Mouse (Mus musculus) thymus, postnatal 10 days (tissue): ENCODE measurements around the gene Hist2h2ac.

Source experiments
- DNase-seq, 2 experiments: peaks; one replicate each; pipeline ENCODE4 v3.0.0; 2021; ENCODE audit warnings: low spot score in 2 of 2

Gene Hist2h2ac

DNA sequence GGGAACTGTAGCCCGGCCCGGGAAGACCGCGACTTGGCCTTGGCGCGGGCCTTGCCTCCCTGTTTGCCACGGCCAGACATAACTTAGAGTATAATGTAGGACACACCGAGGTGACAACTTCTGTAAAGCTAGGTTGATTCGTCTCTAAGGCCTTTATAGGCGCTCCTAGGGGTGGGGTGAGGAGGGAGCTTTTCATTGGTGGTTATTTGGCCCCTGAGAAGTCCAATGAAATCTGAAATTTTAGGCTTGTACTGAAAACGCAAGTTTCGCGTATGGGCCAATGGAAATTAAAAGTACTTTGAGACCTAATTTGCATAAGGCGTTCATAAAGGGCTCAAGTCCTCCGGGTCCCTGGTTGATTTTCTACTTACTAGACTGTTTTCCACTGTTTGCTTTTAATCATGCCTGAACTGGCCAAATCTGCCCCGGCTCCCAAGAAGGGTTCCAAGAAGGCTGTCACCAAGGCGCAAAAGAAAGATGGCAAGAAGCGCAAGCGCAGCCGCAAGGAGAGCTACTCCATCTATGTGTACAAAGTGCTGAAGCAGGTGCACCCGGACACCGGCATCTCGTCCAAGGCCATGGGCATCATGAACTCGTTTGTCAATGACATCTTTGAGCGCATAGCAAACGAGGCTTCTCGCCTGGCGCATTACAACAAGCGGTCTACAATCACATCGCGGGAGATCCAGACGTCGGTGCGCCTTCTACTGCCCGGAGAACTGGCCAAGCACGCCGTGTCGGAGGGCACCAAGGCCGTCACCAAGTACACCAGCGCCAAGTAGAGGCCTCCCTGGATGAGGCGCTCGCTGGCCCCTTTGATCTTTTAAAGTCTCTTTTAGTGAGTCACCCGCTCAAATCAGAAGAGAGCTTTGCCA lies at the start of gene Hist2h2ac, which contains the start of gene Hist2h2be:
Gene Hist2h2ac (minus strand): TSS at position 116 of the 875 bp plus-strand sequence.
Gene Hist2h2be (plus strand): TSS at position 355 of the 875 bp plus-strand sequence.
- peak; percentile 91 for DNase-seq

GRCm38 (mm10) chr3:96269511-96270474 lies 49.1 kb upstream of the Hist2h2ac start, which contains the start of gene Hist2h2bb:
TSS of gene Hist2h2bb (plus strand) at chr3:96269752.
- DNase-seq = peak; percentile 89 to 93

DNA sequence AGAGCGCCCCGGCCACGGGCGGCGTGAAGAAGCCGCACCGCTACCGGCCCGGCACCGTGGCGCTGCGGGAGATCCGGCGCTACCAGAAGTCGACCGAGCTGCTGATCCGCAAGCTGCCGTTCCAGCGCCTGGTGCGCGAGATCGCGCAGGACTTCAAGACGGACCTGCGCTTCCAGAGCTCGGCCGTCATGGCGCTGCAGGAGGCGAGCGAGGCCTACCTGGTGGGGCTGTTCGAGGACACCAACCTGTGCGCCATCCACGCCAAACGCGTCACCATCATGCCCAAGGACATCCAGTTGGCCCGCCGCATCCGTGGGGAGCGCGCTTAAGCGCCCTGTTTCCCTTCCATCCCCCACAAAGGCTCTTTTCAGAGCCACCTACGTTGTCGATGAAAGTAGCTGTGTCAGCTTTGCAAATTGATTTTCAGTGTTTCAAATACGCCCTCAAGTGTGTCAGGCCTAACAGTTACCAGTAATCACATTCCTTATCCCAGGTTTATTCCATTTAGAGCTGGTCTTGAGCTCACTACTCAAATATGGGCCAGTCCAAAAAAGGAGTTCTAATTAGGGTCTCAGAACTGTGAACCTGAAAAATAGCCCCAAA lies 48.2 kb upstream of the Hist2h2ac start:
- peak in 1 of 2 experiments; percentile 31 for DNase-seq

DNA sequence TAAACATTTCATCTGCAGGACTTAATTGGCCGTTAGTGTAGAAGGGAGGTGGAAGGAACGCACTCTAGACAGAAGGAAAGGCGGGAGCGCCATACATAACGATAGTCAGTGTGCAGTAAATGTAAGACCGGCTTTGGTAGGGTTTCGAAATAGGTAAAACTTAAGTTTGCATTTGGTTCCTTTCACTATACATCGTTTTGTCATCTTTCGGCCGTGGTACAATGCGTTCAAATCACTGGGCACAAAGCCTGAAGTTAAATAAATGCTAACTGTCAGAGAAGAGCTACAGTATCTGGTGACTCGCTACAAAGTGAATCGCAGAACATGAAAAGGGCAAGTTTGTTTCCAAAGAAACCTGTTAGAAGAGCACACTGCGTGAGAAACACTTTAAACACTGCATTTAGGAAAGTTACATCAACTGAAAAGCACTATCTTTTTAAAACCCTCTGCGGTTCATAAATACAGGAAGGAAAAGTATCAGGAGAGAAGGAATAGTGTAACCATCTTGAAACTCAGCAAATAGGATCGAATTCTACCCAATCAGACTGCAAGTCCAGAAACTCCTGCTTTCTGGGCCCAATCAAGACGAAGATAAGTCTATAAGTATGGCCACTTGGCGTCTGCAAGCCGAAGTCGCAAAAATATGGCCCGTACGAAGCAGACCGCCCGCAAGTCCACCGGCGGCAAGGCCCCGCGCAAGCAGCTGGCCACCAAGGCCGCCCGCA lies 47.5 kb upstream of the Hist2h2ac start, which contains the start of gene Hist2h3b:
Gene Hist2h3b (plus strand): TSS at position 604 of the 725 bp plus-strand sequence.
- peak; percentile 77 to 84 for DNase-seq

DNA sequence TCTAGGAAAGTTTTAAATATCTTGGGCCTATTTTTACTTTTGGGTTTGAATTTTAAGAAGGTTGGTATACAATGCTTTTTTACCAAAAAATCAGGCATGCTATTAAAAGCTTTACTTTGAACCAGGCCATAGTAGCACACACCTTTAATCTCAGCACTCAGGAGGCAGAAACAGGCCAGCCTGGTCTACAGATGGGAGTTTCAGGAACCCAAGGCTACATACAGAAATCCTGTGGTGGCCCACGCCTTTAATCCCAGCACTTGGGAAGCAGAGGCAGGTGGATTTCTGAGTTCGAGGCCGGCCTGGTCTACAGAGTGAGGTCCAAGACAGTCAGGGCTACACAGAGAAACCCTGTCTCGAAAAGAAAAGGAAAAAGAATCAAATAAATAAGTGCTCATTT lies 46.9 kb upstream of the Hist2h2ac start:
- DNase-seq = no peak

- DNase-seq = no peak
These were observed 45.5 kb upstream of the Hist2h2ac start for GRCm38 (mm10) chr3:96266132-96266710.

- DNase-seq = no peak
These were observed 43.8 kb upstream of the Hist2h2ac start for GRCm38 (mm10) chr3:96264404-96264949.

DNA sequence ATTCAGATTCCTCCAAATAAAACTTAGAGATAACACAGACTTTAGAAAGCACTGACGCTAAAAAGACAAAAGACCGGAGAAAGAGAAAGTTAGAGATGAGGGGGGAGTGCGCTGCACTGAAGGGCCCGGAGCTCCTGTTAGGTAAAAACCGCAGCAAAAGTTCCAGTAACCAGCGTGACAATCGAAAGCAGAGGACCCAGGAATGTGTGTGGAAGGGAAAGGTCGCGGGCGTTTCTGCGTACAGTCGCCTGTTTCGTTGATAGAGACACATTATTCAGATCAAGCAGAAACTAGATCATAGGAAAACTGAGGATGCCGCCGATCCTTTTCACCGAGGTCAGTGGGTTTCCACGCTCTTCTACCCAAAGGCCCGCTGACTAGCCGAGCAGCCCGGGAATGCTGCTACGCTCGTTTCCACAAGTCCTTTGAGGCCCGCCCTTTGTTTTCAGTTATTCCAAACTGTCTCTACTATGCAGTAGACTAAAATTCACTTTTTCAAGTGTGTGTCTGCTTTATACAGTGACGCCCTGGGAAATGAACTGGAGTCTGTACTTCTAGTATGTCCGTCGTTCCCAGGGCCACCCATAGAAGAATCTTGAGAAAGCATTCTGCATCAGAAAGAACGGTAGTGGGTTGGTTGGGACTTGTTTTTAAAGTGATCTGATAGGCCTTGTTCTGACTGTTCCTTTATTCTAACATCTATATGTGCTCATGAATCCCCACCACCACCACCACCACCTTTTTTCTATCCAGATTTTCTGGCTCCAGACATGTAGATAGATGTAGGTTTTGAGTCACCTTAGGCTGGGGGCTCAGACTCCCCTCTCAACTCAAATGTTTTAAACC lies 43.1 kb upstream of the Hist2h2ac start:
- DNase-seq = peak; percentile 40 to 45

GRCm38 (mm10) chr3:96262979-96263550 lies 42.4 kb upstream of the Hist2h2ac start, which contains the start of gene Hist2h4:
TSS of gene Hist2h4 (minus strand) at chr3:96263311.
- peak; percentile 91 to 94 for DNase-seq

DNA sequence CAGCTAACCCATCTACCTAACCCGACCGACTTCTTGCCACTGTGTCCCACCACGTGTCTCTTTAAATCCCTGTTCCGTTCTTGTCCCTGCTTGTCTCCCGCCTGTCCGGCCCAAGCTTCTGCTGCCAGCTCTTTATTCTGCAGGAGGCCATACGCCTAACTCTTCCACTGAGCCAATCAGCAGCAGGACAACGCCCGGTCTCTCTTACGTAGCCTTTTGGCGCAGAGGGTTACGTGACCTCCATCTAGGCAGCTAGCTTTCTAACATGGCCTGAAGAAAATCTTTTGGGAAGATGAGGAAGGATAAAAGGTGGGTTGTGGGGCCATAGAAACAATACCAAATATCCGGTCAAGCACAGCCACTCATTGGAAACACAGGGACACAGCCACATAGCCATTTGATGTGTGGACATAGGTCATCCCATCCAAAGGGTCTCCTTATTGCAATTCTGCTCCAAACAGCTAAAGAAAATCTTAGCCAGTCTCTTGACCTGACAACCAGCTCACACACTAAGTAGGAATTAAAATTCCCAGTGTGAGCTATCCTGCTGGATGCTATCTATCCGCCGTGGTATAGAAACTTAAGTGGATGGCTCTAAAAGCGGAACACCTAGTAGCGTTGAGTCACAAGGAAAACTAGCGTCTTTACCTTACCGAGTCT lies 41.7 kb upstream of the Hist2h2ac start:
- peak; percentile 36 to 42 for DNase-seq

- no peak for DNase-seq
These were observed 40.9 kb upstream of the Hist2h2ac start for GRCm38 (mm10) chr3:96261623-96262022.

GRCm38 (mm10) chr3:96260220-96260619 lies 39.5 kb upstream of the Hist2h2ac start:
- DNase-seq = no peak

DNA sequence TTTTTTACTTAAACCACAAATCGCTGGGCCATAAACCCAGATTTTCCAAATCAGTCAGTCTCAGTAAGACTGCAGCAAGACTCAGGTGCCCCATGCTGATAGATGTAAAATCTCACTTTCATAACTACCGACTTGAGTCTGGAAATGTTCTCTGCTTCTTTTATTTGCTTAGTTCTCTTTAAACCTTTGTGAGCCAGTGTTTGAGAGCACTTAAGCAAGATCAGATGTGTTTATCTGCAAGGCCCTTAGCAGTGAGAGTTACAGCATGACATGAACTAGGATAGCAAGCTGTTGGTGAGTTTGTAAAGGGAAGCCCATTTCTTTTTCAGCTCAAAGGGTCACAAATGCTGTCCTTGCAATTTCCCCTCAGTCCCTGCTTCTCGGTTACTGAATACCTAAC lies 36.5 kb upstream of the Hist2h2ac start:
- no peak for DNase-seq

DNA sequence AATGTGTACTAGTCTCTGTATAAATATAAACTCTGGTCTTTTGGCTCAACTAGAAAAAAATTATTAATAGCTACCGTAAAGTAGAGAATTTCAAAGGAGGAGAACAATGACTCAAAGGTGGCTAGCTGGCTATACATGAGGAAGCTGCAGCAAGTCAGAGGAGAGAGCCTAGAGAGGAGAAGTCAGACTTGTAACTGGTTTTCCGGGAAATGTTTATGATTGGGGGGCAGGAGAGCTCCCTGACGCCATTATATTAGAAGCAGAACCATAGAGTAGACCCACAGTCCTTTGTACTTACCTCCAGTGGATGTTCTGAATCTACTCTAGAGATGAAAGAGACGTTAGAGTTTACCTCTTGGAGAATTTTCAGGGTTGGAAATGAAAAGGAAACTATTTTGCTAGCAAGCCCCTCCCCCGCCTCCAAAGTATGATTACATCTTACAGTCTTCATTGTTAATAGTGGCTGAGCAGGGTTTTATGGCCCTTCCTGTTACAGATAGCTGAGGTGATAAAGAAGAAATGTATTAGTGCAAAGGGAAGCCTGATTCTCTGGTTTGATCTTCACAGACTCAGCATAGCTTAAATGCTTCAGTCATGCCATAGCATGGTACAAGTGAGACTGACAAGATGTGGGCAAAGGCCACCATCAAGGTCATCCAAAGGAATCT lies 35.4 kb upstream of the Hist2h2ac start:
- DNase-seq = no peak

DNA sequence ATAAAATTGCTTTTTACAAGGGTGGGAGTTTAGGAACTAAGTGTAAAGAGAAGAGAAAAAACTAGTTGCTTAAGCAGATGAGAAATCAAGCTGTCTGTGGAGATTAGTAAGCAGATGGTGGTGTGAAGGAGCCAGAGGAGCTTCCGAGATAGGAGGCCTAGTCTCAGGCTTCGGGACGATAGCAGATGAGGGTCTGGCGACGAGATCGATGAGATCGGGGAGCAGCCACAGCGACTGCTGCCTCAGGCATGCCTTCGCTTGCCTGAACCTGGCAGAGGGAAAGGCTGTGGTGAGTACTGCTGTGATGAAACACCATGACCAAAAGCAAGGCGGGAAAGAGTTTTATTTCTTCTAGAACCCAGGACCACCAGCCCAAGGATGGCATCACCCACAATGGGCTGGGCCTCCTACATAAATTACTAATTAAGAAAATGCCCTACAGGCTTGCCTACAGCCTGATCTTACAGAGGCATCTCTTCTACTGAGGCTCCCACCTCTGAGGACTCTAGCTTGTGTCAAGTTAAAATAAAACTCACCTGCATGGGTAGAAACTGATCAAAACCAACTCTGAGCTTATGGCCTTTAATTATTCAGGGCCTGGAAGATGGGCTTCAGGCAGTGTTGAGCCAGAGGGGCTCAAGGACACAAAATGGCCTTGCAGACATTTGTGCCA lies 34.1 kb upstream of the Hist2h2ac start:
- DNase-seq = no peak

DNA sequence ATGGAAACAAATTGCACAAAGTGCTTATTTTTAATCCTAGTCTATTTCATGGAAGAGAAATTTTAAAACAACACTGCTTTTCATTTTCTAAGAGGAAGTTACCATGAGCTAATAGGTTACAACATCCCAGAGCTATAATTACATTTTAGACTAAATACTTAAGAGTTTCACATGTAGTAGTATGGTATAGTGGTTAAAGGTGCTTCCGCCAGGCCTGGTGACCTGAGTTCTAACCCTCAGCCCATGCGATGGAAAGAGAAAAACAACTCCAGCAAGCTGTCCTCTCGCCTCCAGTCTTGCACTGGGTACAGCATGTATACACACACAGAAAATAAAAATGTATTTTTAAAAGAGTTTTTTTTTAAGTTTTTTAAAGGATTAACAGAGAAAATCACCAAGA lies 31.1 kb upstream of the Hist2h2ac start:
- DNase-seq = no peak

DNA sequence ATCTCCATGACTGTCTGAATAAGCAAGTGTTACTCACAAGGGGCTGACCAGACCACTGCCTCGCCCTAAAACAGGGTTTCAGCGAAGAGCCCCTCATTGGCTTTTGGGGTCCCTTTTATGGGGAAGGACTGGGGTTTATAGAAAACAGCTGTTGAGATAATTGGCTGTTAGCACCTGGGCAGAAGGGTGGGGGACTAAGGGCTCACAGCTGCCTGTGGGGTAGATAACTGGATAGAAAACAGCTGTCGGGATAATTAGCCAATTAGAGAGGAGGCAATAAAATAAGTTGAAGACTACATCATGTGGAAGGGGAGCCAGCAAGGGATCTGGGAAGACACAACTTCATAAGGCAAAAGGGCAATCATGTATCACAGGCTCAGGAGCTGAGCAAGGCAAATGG lies 30.2 kb upstream of the Hist2h2ac start:
- DNase-seq = no peak
